Mouse (Mus musculus): ENCODE data around the gene Prkag2.
A peak's percentile ranks its signal among the peaks of the same experiment; 100 is the strongest.
"Not testable (repeated sequence)": the region's sequence is repeated elsewhere in the genome, so short reads cannot be mapped to it uniquely, and the experiment has no call there.

Prkag2 gene

DNA sequence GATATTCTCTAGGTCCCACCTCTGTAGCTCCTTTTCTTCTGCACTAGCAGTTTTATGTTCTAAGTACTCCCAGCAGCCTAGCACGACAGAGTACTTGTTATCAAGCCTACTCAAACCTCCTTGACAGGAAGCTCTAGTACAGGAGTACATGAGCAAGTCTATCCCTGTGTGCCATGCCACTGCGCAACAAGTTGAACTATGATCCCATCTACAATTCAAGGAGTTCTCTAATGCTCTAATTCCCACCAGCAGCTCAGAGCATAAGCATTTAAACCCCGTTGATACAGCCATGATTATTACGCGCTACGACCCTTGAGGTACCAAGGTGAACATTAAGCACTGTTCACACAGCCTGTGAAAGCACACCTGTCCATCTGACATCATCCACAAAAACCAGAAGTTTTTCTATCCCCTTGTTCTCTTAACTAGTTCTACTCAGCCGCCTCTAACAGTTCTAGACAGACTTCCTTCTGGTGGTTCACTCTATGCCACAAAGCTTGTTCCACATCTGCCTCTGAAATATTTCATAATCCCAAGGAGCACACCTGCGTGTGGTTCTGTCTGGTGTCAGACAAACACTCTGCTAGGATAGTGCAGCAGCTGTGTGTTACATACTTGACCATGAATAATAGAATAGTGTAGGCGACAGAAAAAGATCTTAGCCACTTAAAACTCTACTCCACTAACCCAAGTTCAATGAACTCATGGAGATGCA is 274.2 kb downstream of the Prkag2 start:
- DNase-seq (ENCODE audit: low read depth, low spot score): no peak

DNA sequence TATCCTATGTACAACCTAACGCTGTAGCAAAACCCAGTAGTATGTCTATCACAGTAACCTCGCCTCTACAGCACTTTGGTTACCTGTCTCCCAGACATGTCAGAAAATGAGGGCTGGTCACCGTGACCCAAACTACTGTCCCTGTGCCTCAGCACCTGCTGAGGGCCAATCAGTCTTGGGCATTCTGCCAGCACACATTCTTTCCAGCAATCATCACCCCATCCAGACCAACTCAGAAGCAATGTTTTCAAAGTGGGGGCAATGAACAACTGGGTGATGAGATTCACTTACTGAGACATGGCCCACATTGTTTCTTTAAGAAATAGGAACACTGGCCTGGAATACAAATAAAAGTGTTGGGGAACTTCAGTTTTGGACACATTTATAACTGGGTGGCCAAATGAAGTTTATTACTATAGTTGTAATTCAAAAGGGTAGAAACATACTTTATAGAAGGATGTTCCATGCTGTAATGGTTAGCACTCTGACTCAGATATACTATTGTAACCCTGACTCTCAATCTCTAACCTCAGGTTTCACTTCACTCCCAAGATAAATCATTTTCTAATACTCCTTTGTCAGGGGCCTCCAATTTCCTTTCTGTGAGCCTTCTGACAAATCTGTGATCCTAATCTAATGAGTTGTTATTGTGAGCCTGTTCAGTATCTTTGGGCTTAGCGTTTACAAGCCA is 274.9 kb downstream of the Prkag2 start:
- peak; percentile 8 for DNase-seq (ENCODE audit: low read depth, low spot score)

DNA sequence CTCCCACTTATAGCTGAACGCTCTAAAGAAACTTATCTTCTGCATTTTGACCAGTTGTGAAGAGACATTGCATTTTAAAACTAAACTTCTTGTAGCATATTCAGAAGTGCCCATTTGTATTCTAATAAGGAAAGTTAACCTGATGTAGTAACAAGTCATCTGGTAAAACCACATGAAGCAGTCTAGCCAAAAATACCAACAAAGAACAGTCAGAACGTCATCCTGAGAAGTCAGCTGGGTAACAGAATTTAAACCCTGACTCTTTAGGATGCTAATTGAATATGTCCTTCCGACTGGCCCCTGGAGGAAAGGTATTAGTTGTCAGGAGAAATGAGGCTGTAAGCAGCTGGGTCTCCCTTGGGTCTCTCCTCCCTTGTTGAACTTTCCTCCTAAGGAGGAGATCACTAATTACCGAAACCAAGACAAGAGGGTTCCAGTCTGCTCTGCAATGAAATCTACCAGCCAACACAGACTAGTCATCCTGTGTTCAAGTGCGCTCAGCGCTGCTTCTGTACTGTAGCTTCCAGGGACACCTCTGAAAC is 276.5 kb downstream of the Prkag2 start:
- DNase-seq (ENCODE audit: low read depth, low spot score): peak; percentile 10

DNA sequence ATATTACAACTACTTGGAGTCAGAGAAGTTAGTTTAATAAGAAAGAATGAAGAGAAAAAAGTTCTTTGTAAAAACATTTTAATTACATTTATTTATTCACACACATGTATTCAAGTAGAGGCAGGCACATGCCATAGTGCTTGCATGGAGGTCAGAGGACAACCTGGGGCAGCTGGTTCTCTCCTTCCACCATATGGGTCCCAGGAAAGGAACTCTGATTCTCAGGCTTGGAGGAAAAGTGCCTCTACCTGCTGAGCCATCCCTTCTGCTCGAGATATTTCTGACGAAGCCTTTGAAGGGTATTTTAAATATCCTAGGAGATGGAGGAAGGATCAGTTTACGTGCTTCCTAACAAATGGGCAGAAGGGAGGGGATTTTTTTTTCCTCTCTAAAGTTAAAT is 277.7 kb downstream of the Prkag2 start:
- no peak for DNase-seq (ENCODE audit: low read depth, low spot score)

DNA sequence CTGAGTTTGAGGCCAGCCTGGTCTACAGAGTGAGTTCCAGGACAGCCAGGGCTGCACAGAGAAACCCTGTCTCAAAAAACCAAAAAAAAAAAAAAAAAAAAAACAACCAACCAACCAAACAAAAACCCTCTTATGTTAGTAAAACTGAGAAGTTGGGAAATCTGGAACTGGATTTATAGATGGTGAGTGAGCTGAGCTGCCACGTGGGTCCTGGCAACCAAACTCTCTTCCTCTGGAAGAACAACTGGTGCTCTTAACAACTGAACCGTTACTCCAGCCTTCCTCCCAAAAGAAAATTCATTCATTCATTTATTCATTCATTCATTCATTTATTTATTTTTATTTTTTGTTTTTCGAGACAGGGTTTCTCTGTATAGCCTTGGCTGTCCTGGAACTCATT is 278.2 kb downstream of the Prkag2 start:
- not testable (repeated sequence) for DNase-seq (ENCODE audit: low read depth, low spot score)

DNA sequence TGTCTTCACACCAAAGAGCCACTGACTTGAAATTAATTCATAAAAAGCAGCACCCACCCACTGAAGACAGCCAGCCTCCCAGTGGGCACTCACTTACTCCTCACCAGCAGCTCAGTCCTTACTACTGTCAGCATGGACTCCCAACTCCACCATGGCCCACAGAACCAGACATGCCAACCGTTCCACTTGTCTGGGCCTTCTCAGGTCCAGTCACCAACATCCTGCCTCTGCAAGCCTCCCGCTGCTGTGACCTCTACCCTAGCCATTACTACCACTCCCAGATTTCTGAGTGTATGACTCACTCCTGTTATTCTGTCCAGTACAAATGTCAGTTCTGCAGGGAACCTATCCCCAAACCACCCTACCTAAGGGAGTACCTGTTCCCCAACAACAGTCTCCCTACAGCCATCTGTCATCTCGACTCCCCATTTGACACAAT is 279.0 kb downstream of the Prkag2 start:
- no peak for DNase-seq (ENCODE audit: low read depth, low spot score)

DNA sequence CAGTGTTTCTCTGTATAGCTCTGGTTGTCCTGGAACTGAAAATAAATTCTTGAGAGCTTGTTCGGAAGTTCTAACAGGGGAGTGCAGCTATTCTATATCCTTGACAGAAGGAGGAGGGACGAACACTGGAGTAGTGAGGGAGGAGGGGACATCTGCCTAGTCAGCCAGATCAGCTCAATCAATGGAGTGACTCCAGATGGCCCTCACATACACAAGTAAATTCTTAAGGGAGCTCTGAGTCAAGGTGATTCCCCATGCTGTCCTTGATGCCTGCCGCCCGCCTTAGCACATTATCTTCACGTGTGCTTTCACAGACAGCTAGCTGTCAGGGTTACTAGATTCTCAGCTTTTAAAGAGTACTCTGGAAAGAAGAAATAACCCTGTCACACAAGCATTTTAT is 279.8 kb downstream of the Prkag2 start:
- no peak for DNase-seq (ENCODE audit: low read depth, low spot score)

DNA sequence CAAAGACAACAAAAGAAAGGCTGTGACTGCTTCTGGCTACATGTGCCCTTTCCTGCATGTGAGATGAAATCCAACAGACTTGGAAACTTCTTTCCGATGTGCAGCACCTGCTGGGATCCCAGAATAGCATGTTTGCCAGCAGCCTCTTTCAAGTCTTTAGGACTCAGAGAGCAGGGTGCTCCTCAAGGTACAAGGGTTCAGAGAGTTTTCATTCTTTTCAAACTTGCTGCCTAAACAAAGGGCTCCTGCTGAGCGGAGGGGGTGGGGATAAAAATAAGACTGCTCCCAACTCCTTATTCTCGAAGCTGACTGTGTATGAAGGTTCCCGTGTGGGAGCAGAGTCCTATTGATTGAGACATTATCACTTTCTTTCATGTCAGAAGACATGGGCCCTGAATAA is 283.3 kb downstream of the Prkag2 start:
- DNase-seq (ENCODE audit: low read depth, low spot score): no peak

DNA sequence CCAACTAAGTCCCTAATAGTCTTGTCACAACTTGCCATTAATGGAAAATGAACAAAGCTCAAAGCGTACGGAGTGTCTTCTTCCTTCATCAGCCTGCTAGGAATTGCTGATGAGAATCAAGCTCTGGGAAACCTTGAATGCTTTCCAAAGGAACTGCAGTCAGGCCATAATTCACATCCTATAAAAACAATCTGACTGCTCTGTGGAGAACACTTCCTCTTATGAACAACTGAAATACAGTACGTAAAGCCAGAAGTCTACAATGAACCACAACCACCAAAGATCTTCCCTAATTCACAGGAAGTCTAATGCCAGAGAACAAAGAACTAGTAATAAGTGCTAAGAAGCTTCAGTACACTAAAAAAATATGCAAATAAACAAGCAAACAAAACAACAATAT is 286.5 kb downstream of the Prkag2 start:
- DNase-seq (ENCODE audit: low read depth, low spot score): no peak

DNA sequence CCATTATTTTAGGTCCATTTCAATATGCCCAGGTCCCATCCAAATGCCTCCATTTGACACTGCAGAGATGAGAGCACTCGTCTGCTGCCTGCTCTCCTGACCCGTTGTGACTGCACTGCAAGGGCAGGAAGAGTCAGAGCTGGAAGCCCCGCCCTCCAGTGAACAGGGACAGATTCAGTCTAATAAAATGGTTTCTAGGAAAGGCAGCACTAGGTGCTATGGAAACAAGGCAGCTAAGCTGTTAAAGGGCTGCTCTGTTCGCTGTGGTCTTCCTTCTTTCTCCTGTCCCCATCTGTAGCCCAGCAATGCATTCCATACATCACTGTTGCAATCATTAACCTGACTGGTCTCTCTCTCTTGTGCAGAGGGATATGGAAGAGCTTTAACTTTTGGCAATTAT is 287.4 kb downstream of the Prkag2 start:
- DNase-seq (ENCODE audit: low read depth, low spot score): no peak
